Mouse (Mus musculus): Measurements from ENCODE around the gene Igsf21. TPM values are rescaled to one million over a fixed set of nuclear protein-coding genes. Genes with fewer than 3 reads are reported as not detected.

Gene Igsf21
- 0.16 and 0.68 TPM in 2 replicates for polyA plus RNA-seq (2016; fragmentation: Nextera tagmentation; extraction: Ambion mirVana)

DNA sequence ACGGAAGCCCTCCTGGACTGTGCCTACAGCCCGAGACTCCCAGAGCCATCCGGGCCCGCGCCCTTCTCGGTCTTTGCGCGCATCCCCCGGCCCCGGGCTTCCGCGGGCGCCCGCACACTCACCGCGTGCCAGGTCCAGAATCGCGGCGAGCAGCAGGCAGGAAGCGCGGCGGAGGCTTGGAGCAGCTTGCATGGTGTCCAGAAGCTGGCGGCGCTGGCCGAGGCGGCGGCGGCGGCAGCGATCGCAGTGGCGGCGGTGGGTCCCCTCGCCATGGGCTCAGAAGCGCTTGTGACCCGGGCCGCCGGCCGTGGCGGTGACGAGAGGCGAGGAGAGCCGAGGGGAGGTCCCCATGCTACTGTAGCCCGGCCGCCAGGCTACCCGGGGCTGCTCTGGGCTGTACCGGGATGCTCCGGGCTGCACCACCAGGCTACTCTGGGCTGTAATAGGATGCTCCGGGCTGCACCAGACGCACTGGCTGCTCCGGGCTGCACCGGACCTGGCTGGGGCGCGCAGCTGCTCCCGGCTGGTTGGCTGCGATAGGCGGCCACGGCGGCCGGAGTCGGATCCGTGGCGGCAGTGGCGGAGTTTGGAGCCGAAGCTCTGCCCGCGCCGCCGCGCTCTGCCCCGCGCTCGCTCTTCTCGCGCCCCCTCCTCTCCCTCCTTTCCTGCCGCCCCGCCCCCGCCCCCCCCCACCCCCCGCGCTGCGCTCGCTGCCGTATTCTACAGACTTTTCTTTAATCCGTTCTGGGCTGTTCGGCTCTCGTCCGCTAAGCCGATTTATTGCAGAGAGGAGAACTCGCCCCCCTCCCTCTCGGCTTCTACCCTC lies at the start of gene Igsf21:
Gene Igsf21 (minus strand): TSS at position 605 of the 826 bp plus-strand sequence.
- peaks cover 25% of the 10 kb centered on the region for H3K4me1 ChIP-seq
- 1% methylated on average over 73 of the region's 90 CpGs for WGBS
- no peaks in the 10 kb centered on the region for H3K9me3 ChIP-seq
- DNase-seq (ENCODE audit: low spot score): no peak
- no peak within 1 kb of the TSS for H3K27ac ChIP-seq
- H3K27me3 ChIP-seq (ENCODE audit: insufficient read depth, poor library complexity, severe bottlenecking): peaks cover 99% of the 10 kb centered on the region
- H3K4me3 ChIP-seq: peak within 1 kb of the TSS; percentile 53
- no peaks in the 10 kb centered on the region for H3K36me3 ChIP-seq

GRCm38 (mm10) chr4:140285726-140286316 lies 39.2 kb upstream of the Igsf21 start:
- Histone ChIP-seq H3K27ac (no peak overlapping the region), H3K4me3 (no peak overlapping the region), H3K9me3 (peaks cover 6% of the 10 kb centered on the region; the same call in 1 of the 2 replicates), H3K36me3 (no peaks in the 10 kb centered on the region), H3K27me3 (ENCODE audit: insufficient read depth, poor library complexity, severe bottlenecking) (no peaks in the 10 kb centered on the region), H3K4me1 (no peaks in the 10 kb centered on the region)
- WGBS: 73% methylated on average over 5 of the region's 5 CpGs
- no peak for DNase-seq (ENCODE audit: low spot score)

DNA sequence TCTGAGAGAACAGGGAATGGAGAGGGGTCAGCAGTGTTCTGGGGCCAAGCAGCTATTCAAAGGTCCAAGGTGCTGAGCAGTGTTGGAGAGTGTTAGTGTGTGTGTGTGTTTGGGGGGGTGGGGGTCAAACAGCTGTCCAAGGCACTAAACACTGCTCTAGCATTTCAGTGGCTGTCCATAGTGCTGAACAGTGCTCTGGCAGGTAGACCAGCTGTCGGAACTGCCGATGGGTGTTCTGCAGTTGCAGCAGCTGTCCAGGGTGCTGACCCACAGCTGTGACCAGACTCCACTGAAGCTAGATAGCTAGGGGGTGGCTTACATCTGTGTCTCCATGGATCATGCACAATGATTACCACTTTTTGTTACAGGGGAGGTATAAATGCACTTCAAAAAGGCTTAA lies 36.8 kb upstream of the Igsf21 start:
- Histone ChIP-seq H3K4me3 (no peak overlapping the region), H3K36me3 (no peaks in the 10 kb centered on the region), H3K27me3 (ENCODE audit: insufficient read depth, poor library complexity, severe bottlenecking) (no peaks in the 10 kb centered on the region), H3K9me3 (peaks cover 6% of the 10 kb centered on the region; the same call in 1 of the 2 replicates), H3K4me1 (no peaks in the 10 kb centered on the region), H3K27ac (no peak overlapping the region)
- DNase-seq (ENCODE audit: low spot score): peak; percentile 81
- WGBS: 9% methylated on average over 2 of the region's 2 CpGs

- no peak for DNase-seq (ENCODE audit: low spot score)
- peaks cover 10% of the 10 kb centered on the region; the same call in 1 of the 2 replicates for H3K9me3 ChIP-seq
- no peaks in the 10 kb centered on the region for H3K27me3 ChIP-seq (ENCODE audit: insufficient read depth, poor library complexity, severe bottlenecking)
- no peak overlapping the region for H3K27ac ChIP-seq
- WGBS: 88% methylated on average over 2 of the region's 2 CpGs
- no peak overlapping the region for H3K4me3 ChIP-seq
- H3K36me3 ChIP-seq: no peaks in the 10 kb centered on the region
- no peaks in the 10 kb centered on the region for H3K4me1 ChIP-seq
These were observed 31.7 kb upstream of the Igsf21 start for GRCm38 (mm10) chr4:140278269-140278668.

GRCm38 (mm10) chr4:140271913-140272312 lies 25.3 kb upstream of the Igsf21 start:
- WGBS: 82% methylated on average over 5 of the region's 5 CpGs
- no peaks in the 10 kb centered on the region for H3K36me3 ChIP-seq
- H3K4me3 ChIP-seq: no peak overlapping the region
- no peak for DNase-seq (ENCODE audit: low spot score)
- H3K27ac ChIP-seq: no peak overlapping the region
- no peaks in the 10 kb centered on the region for H3K4me1 ChIP-seq
- peaks cover 3% of the 10 kb centered on the region; the same call in 1 of the 2 replicates for H3K27me3 ChIP-seq (ENCODE audit: insufficient read depth, poor library complexity, severe bottlenecking)
- H3K9me3 ChIP-seq: 0 out of 2 replicates have a peak, but pooled peaks cover under 1% of the 10 kb centered on the region

DNA sequence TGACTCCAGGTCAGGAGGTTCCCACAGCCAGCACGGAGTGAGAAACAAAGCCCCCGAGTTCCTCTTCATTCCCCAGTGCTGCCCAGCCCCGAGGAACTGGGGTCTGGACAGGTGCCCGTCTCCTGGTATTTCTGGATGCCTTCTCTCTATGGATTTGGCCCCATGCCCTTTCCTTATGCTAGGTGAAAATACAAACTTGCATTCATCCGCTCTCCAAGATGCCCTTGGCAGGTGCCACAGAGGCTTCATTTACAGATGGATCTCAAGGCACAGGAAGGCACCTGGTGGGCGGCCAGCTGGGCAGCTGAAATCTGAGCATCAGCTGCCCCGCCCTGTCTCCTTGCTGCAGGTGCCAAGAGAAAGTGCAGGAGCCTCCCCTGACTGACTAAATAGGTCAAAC lies 23.9 kb upstream of the Igsf21 start:
- DNase-seq (ENCODE audit: low spot score): no peak
- Histone ChIP-seq H3K4me1 (no peaks in the 10 kb centered on the region), H3K27ac (no peak overlapping the region), H3K36me3 (no peaks in the 10 kb centered on the region), H3K4me3 (no peak overlapping the region), H3K27me3 (ENCODE audit: insufficient read depth, poor library complexity, severe bottlenecking) (peaks cover 3% of the 10 kb centered on the region; the same call in 1 of the 2 replicates), H3K9me3 (peaks cover 5% of the 10 kb centered on the region; the same call in 1 of the 2 replicates)
- 73% methylated on average over 7 of the region's 7 CpGs for WGBS

GRCm38 (mm10) chr4:140269184-140269840 lies 22.7 kb upstream of the Igsf21 start:
- peaks cover 3% of the 10 kb centered on the region; the same call in 1 of the 2 replicates for H3K27me3 ChIP-seq (ENCODE audit: insufficient read depth, poor library complexity, severe bottlenecking)
- no peak overlapping the region for H3K27ac ChIP-seq
- no peaks in the 10 kb centered on the region for H3K4me1 ChIP-seq
- no peak for DNase-seq (ENCODE audit: low spot score)
- H3K9me3 ChIP-seq: peaks cover 5% of the 10 kb centered on the region; the same call in 1 of the 2 replicates
- no peak overlapping the region for H3K4me3 ChIP-seq
- WGBS: 85% methylated on average over 15 of the region's 15 CpGs
- H3K36me3 ChIP-seq: no peaks in the 10 kb centered on the region

- WGBS: 77% methylated on average over 9 of the region's 9 CpGs
- no peak overlapping the region for H3K27ac ChIP-seq
- H3K4me3 ChIP-seq: no peak overlapping the region
- no peaks in the 10 kb centered on the region for H3K36me3 ChIP-seq
- DNase-seq (ENCODE audit: low spot score): no peak
- H3K9me3 ChIP-seq: peaks cover 5% of the 10 kb centered on the region; the same call in 1 of the 2 replicates
- peaks cover 3% of the 10 kb centered on the region; the same call in 1 of the 2 replicates for H3K27me3 ChIP-seq (ENCODE audit: insufficient read depth, poor library complexity, severe bottlenecking)
- no peaks in the 10 kb centered on the region for H3K4me1 ChIP-seq
These were observed 21.3 kb upstream of the Igsf21 start for GRCm38 (mm10) chr4:140267835-140268234.

GRCm38 (mm10) chr4:140267086-140267485 lies 20.5 kb upstream of the Igsf21 start:
- Histone ChIP-seq H3K4me3 (no peak overlapping the region), H3K36me3 (no peaks in the 10 kb centered on the region), H3K27ac (no peak overlapping the region), H3K27me3 (ENCODE audit: insufficient read depth, poor library complexity, severe bottlenecking) (peaks cover 3% of the 10 kb centered on the region; the same call in 1 of the 2 replicates), H3K4me1 (no peaks in the 10 kb centered on the region), H3K9me3 (peaks cover 5% of the 10 kb centered on the region; the same call in 1 of the 2 replicates)
- DNase-seq (ENCODE audit: low spot score): no peak
- WGBS: 62% methylated on average over 5 of the region's 5 CpGs

DNA sequence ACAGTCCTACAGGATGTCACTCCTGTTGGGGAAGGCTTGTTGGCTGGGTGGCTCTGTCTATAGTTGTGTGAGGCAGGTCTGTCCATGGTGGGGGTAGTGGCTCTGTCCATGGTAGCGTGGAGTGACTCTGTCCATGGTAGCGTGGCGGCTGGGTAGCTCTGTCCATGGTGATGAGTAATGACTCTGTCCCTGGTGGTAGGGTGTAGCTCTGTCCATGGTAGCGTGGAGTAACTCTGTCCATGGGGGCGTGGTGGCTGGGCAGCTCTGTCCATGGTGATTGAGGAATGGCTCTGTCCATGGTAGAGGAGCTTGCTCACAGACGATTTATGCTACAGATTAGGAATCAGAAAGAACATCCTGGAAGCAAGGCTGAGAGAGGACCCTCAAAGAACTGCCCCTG lies 12.4 kb upstream of the Igsf21 start:
- WGBS: 11% methylated on average over 6 of the region's 6 CpGs
- H3K4me3 ChIP-seq: no peak overlapping the region
- no peaks in the 10 kb centered on the region for H3K36me3 ChIP-seq
- no peak overlapping the region for H3K27ac ChIP-seq
- H3K27me3 ChIP-seq (ENCODE audit: insufficient read depth, poor library complexity, severe bottlenecking): peaks cover 14% of the 10 kb centered on the region; the same call in 1 of the 2 replicates
- no peaks in the 10 kb centered on the region for H3K4me1 ChIP-seq
- H3K9me3 ChIP-seq: no peaks in the 10 kb centered on the region
- peak; percentile 88 for DNase-seq (ENCODE audit: low spot score)

- 9% methylated on average over 7 of the region's 7 CpGs for WGBS
- no peak for DNase-seq (ENCODE audit: low spot score)
- H3K36me3 ChIP-seq: no peaks in the 10 kb centered on the region
- no peaks in the 10 kb centered on the region for H3K4me1 ChIP-seq
- no peaks in the 10 kb centered on the region for H3K9me3 ChIP-seq
- H3K27ac ChIP-seq: no peak overlapping the region
- peaks cover 73% of the 10 kb centered on the region for H3K27me3 ChIP-seq (ENCODE audit: insufficient read depth, poor library complexity, severe bottlenecking)
- H3K4me3 ChIP-seq: no peak overlapping the region
These were observed 5.8 kb upstream of the Igsf21 start for GRCm38 (mm10) chr4:140252369-140252768.

- Histone ChIP-seq H3K4me3 (no peak overlapping the region), H3K36me3 (no peaks in the 10 kb centered on the region), H3K27ac (no peak overlapping the region), H3K27me3 (ENCODE audit: insufficient read depth, poor library complexity, severe bottlenecking) (peaks cover 91% of the 10 kb centered on the region), H3K4me1 (peaks cover 21% of the 10 kb centered on the region), H3K9me3 (no peaks in the 10 kb centered on the region)
- DNase-seq (ENCODE audit: low spot score): peak; percentile 80
- 9% methylated on average over 22 of the region's 22 CpGs for WGBS
These were observed 2.6 kb upstream of the Igsf21 start for GRCm38 (mm10) chr4:140249011-140249744.

Data from heart, embryonic 10.5 days (tissue).